Mouse (Mus musculus): ENCODE results near the gene Llgl2. TPM values are rescaled to one million over a fixed set of nuclear protein-coding genes. Genes with fewer than 3 reads are reported as not detected.
"Not testable (repeated sequence)": the region's sequence is repeated elsewhere in the genome, so short reads cannot be mapped to it uniquely, and the experiment has no call there.

Llgl2 gene
- polyA plus RNA-seq, 1 experiment from 2014 or later, result 21.5 TPM

DNA sequence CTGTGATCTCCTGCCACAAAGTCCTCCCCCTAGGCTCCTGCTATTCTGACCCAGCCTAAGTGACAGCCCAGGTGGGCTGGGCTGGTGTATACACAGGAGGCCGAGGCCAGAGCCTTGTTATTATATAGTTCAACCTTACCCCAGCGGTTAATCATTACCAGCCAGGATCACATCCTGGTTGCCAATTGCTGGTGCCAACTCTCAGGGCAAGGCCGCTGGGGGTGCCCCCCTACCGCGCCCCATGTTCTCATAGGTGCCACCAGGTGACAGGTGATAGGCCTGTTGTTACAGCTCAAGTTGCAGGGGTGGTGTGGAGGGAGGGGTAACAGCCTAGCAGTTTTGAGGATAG is 20.0 kb downstream of the Llgl2 start:
- H3K9me3 ChIP-seq (replicated peaks; ENCODE audit: control insufficient read depth, low read length), result no peaks in the 10 kb centered on the region; the same call in 1 of the 2 replicates
- H3K27ac ChIP-seq (ENCODE audit: low read depth, low read length), result peak overlapping the region; percentile 54; the same call in 1 of the 2 replicates
- no peak for ATAC-seq (replicated peaks; ENCODE audit: insufficient number of reproducible peaks, low FRiP score, low TSS enrichment)
- peaks cover 50% of the 10 kb centered on the region for H3K4me1 ChIP-seq (ENCODE audit: control insufficient read depth, insufficient read depth, low read length)
- H3K4me2 ChIP-seq, result no peak overlapping the region
- no peaks in the 10 kb centered on the region for H3K27me3 ChIP-seq (ENCODE audit: control insufficient read depth, insufficient read depth, low read length)
- WGBS (ENCODE audit: insufficient replicate concordance), result 86% methylated on average over 5 of the region's 5 CpGs
- peaks cover 11% of the 10 kb centered on the region for H3K36me3 ChIP-seq (ENCODE audit: control insufficient read depth, insufficient read depth, low read length)
- H3K4me3 ChIP-seq (ENCODE audit: low read depth, low read length), result no peak overlapping the region
- no peak overlapping the region for H3K9ac ChIP-seq (ENCODE audit: low read depth, low read length)

- no peak overlapping the region for H3K4me2 ChIP-seq
- peak overlapping the region; percentile 17; the same call in 1 of the 2 replicates for H3K27ac ChIP-seq (ENCODE audit: low read depth, low read length)
- H3K27me3 ChIP-seq (ENCODE audit: control insufficient read depth, insufficient read depth, low read length), result no peaks in the 10 kb centered on the region
- no peak overlapping the region for H3K9ac ChIP-seq (ENCODE audit: low read depth, low read length)
- H3K4me1 ChIP-seq (ENCODE audit: control insufficient read depth, insufficient read depth, low read length), result peaks cover 46% of the 10 kb centered on the region
- H3K36me3 ChIP-seq (ENCODE audit: control insufficient read depth, insufficient read depth, low read length), result peaks cover 11% of the 10 kb centered on the region
- no peak for ATAC-seq (replicated peaks; ENCODE audit: insufficient number of reproducible peaks, low FRiP score, low TSS enrichment)
- no peak overlapping the region for H3K4me3 ChIP-seq (ENCODE audit: low read depth, low read length)
- 82% methylated on average over 8 of the region's 8 CpGs for WGBS (ENCODE audit: insufficient replicate concordance)
- H3K9me3 ChIP-seq (replicated peaks; ENCODE audit: control insufficient read depth, low read length), result no peaks in the 10 kb centered on the region; the same call in 1 of the 2 replicates
Observed at GRCm38 (mm10) chr11:115844240-115844639, 20.4 kb downstream of the Llgl2 start.

DNA sequence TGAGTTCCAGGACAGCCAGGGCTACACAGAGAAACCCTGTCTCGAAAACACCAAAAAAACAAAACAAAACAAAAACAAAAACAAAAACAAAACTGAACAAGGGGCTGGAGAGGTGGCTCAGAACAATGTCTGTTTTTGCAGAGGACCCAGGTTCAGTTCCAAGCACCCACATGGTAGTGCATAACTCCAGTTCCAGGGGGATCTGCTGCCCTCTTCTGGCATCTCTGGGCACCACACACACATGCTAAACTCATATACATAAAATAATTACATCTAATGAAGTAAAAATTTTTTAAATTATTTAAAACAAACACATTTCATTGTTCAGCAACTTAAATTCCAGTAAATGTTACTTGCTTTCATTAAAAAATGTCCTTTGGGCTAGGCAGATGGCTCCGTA is 22.0 kb downstream of the Llgl2 start:
- no peak overlapping the region for H3K4me3 ChIP-seq (ENCODE audit: low read depth, low read length)
- H3K27ac ChIP-seq (ENCODE audit: low read depth, low read length), result no peak overlapping the region
- no peaks in the 10 kb centered on the region for H3K27me3 ChIP-seq (ENCODE audit: control insufficient read depth, insufficient read depth, low read length)
- no peak for ATAC-seq (replicated peaks; ENCODE audit: insufficient number of reproducible peaks, low FRiP score, low TSS enrichment)
- H3K9ac ChIP-seq (ENCODE audit: low read depth, low read length), result no peak overlapping the region
- H3K4me2 ChIP-seq, result no peak overlapping the region
- 98% methylated on average over 2 of the region's 2 CpGs for WGBS (ENCODE audit: insufficient replicate concordance)
- peaks cover 22% of the 10 kb centered on the region for H3K36me3 ChIP-seq (ENCODE audit: control insufficient read depth, insufficient read depth, low read length)
- H3K9me3 ChIP-seq (replicated peaks; ENCODE audit: control insufficient read depth, low read length), result no peaks in the 10 kb centered on the region; the same call in 1 of the 2 replicates
- H3K4me1 ChIP-seq (ENCODE audit: control insufficient read depth, insufficient read depth, low read length), result peaks cover 34% of the 10 kb centered on the region

DNA sequence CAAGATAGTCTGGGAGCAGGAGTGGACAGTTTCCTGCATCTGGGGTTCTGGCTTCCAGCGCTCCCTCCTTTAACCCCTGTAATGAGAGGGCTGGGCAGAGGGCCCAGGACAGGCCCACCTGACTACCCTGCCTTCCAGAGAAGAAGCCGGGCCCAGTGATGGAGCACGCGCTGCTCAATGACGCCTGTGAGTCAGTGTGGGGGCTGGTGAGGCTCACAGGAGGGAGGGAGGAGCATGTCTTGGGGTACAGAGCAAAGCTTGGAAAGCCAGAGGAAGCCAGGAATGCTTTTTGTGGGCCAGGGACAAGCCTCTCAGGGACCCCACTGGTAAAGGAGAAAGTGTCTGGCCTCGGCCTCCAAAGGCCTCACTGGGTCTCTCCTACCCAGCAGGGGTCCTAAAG is 30.8 kb downstream of the Llgl2 start:
- H3K27ac ChIP-seq (ENCODE audit: low read depth, low read length), result no peak overlapping the region
- H3K4me1 ChIP-seq (ENCODE audit: control insufficient read depth, insufficient read depth, low read length), result peaks cover 9% of the 10 kb centered on the region
- no peak overlapping the region for H3K4me2 ChIP-seq
- no peaks in the 10 kb centered on the region for H3K9me3 ChIP-seq (replicated peaks; ENCODE audit: control insufficient read depth, low read length)
- H3K36me3 ChIP-seq (ENCODE audit: control insufficient read depth, insufficient read depth, low read length), result peaks cover 28% of the 10 kb centered on the region
- H3K27me3 ChIP-seq (ENCODE audit: control insufficient read depth, insufficient read depth, low read length), result peaks cover 27% of the 10 kb centered on the region
- no peak for ATAC-seq (replicated peaks; ENCODE audit: insufficient number of reproducible peaks, low FRiP score, low TSS enrichment)
- no peak overlapping the region for H3K9ac ChIP-seq (ENCODE audit: low read depth, low read length)
- WGBS (ENCODE audit: insufficient replicate concordance), result 82% methylated on average over 6 of the region's 6 CpGs
- H3K4me3 ChIP-seq (ENCODE audit: low read depth, low read length), result no peak overlapping the region

DNA sequence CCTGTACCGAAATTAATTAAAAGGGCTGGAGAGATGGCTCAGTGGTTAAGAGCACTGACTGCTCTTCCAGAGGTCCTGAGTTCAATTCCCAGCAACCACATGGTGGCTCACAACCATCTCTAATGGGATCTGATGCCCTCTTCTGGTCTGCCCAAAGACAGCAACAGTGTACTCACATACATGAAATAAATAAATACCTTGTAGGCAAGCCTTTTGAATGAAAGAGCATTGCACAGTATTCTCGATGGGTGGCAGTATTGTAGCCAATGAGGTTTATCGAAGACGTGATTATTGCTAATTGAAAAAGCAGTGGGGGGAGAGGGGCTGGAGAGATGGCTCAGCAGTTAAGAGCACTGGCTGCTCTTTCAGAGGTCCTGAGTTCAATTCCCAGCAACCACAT is 33.3 kb downstream of the Llgl2 start:
- Histone ChIP-seq H3K36me3 (ENCODE audit: control insufficient read depth, insufficient read depth, low read length) (peaks cover 14% of the 10 kb centered on the region), H3K27me3 (ENCODE audit: control insufficient read depth, insufficient read depth, low read length) (peaks cover 46% of the 10 kb centered on the region)
- WGBS (ENCODE audit: insufficient replicate concordance), result 90% methylated on average over 4 of the region's 4 CpGs
- not testable (repeated sequence) for H3K27ac ChIP-seq (ENCODE audit: low read depth, low read length); H3K9me3 ChIP-seq (replicated peaks; ENCODE audit: control insufficient read depth, low read length); ATAC-seq (replicated peaks; ENCODE audit: insufficient number of reproducible peaks, low FRiP score, low TSS enrichment); H3K4me3 ChIP-seq (ENCODE audit: low read depth, low read length); H3K4me2 ChIP-seq; H3K4me1 ChIP-seq (ENCODE audit: control insufficient read depth, insufficient read depth, low read length); H3K9ac ChIP-seq (ENCODE audit: low read depth, low read length)

- WGBS (ENCODE audit: insufficient replicate concordance), result 70% methylated on average over 13 of the region's 13 CpGs
- peak overlapping the region; percentile 74; the same call in 1 of the 2 replicates for H3K4me2 ChIP-seq
- no peak overlapping the region for H3K9ac ChIP-seq (ENCODE audit: low read depth, low read length)
- H3K4me3 ChIP-seq (ENCODE audit: low read depth, low read length), result no peak overlapping the region
- ATAC-seq (replicated peaks; ENCODE audit: insufficient number of reproducible peaks, low FRiP score, low TSS enrichment), result no peak
- no peak overlapping the region for H3K27ac ChIP-seq (ENCODE audit: low read depth, low read length)
- H3K36me3 ChIP-seq (ENCODE audit: control insufficient read depth, insufficient read depth, low read length), result peaks cover 11% of the 10 kb centered on the region; the same call in 1 of the 2 replicates
- H3K4me1 ChIP-seq (ENCODE audit: control insufficient read depth, insufficient read depth, low read length), result peaks cover 9% of the 10 kb centered on the region
- peaks cover 50% of the 10 kb centered on the region for H3K27me3 ChIP-seq (ENCODE audit: control insufficient read depth, insufficient read depth, low read length)
- no peaks in the 10 kb centered on the region for H3K9me3 ChIP-seq (replicated peaks; ENCODE audit: control insufficient read depth, low read length)
Observed at GRCm38 (mm10) chr11:115857936-115858335, 34.1 kb downstream of the Llgl2 start.

DNA sequence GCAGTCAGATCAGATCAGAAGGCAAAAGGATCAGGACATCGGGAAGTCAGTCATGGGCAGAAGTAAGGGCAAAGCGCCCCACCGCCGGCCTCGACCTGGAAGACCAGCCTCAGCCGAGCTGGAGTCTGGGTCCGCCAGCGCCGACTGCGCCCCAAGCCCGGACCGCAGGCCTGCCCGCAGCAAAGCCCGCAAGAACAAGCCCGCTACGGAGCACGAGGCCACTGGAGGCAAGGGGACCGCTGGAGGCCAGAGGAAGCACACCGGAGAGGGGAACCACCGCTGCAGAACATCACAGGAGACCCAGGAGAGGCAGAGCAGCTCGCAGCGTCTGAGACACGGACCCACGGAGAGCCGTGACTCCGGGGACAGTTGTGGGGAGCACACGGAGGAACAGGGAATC is 34.5 kb downstream of the Llgl2 start, which contains the start of gene Myo15b:
Gene Myo15b (plus strand): TSS at position 53 of the 400 bp plus-strand sequence.
- 14% methylated on average over 27 of the region's 27 CpGs for WGBS (ENCODE audit: insufficient replicate concordance)
- Histone ChIP-seq H3K9ac (ENCODE audit: low read depth, low read length) (peak within 1 kb of the TSS; percentile 61), H3K27ac (ENCODE audit: low read depth, low read length) (no peak within 1 kb of the TSS), H3K9me3 (replicated peaks; ENCODE audit: control insufficient read depth, low read length) (no peaks in the 10 kb centered on the region), H3K4me3 (ENCODE audit: low read depth, low read length) (peak within 1 kb of the TSS; percentile 45), H3K4me1 (ENCODE audit: control insufficient read depth, insufficient read depth, low read length) (peaks cover 9% of the 10 kb centered on the region), H3K4me2 (peak within 1 kb of the TSS; percentile 74), H3K36me3 (ENCODE audit: control insufficient read depth, insufficient read depth, low read length) (peaks cover 7% of the 10 kb centered on the region; the same call in 1 of the 2 replicates), H3K27me3 (ENCODE audit: control insufficient read depth, insufficient read depth, low read length) (peaks cover 50% of the 10 kb centered on the region)
- no peak for ATAC-seq (replicated peaks; ENCODE audit: insufficient number of reproducible peaks, low FRiP score, low TSS enrichment)

- Histone ChIP-seq H3K9ac (ENCODE audit: low read depth, low read length) (peak overlapping the region; percentile 61), H3K9me3 (replicated peaks; ENCODE audit: control insufficient read depth, low read length) (no peaks in the 10 kb centered on the region), H3K36me3 (ENCODE audit: control insufficient read depth, insufficient read depth, low read length) (peaks cover 7% of the 10 kb centered on the region; the same call in 1 of the 2 replicates), H3K27ac (ENCODE audit: low read depth, low read length) (no peak overlapping the region), H3K4me3 (ENCODE audit: low read depth, low read length) (peak overlapping the region; percentile 45), H3K4me1 (ENCODE audit: control insufficient read depth, insufficient read depth, low read length) (peaks cover 9% of the 10 kb centered on the region), H3K4me2 (peak overlapping the region; percentile 74), H3K27me3 (ENCODE audit: control insufficient read depth, insufficient read depth, low read length) (peaks cover 50% of the 10 kb centered on the region)
- ATAC-seq (replicated peaks; ENCODE audit: insufficient number of reproducible peaks, low FRiP score, low TSS enrichment), result peak; percentile 72
- WGBS (ENCODE audit: insufficient replicate concordance), result 1% methylated on average over 69 of the region's 75 CpGs
Observed at GRCm38 (mm10) chr11:115859143-115859945, 35.5 kb downstream of the Llgl2 start.

Data from heart, embryonic 11.5 days (tissue).